Mouse (Mus musculus) megakaryocyte-erythroid progenitor cell, adult 5-6 weeks (primary cell): ENCODE measurements at regions not wholly inside any gene's neighbourhood (a gene's known extent, or its start where the extent isn't known, plus 50 kb on each side); places are given as distances from the start of the nearest gene placed in this dataset.
"Not testable (repeated sequence)": the region's sequence is repeated elsewhere in the genome, so short reads cannot be mapped to it uniquely, and the experiment has no call there.

Source experiments
- ATAC-seq: replicated peaks from 2 replicates; pipeline ENCODE4 v1.8.0; 2016; ENCODE audit warnings: mild to moderate bottlenecking, inconsistent platforms; ENCODE audit not compliant: severe bottlenecking, poor library complexity, low FRiP score, low TSS enrichment

- ATAC-seq, result no peak
Measured at GRCm38 (mm10) chr4:94370981-94371380, 185.4 kb upstream of the Gm10306 start.

- no peak for ATAC-seq
Measured at GRCm38 (mm10) chr4:94376256-94376655, 180.1 kb upstream of the Gm10306 start.

- no peak for ATAC-seq
Measured at GRCm38 (mm10) chr4:94385703-94386102, 170.6 kb upstream of the Gm10306 start.

GRCm38 (mm10) chr4:94388317-94388716, 168.0 kb upstream of the Gm10306 start:
- ATAC-seq, result no peak

- no peak for ATAC-seq
Measured at GRCm38 (mm10) chr4:94394462-94394861, 161.9 kb upstream of the Gm10306 start.

GRCm38 (mm10) chr4:94397284-94397683, 159.1 kb upstream of the Gm10306 start:
- no peak for ATAC-seq

- ATAC-seq, result no peak
Measured at GRCm38 (mm10) chr4:94406922-94407321, 149.4 kb upstream of the Gm10306 start.

- ATAC-seq, result no peak
Measured at GRCm38 (mm10) chr4:94407503-94407902, 148.8 kb upstream of the Gm10306 start.

GRCm38 (mm10) chr4:94412661-94413060, 143.7 kb upstream of the Gm10306 start:
- ATAC-seq, result no peak

GRCm38 (mm10) chr4:94425525-94425924, 130.8 kb upstream of the Gm10306 start:
- ATAC-seq, result not testable (repeated sequence)

GRCm38 (mm10) chr4:94427581-94427980, 128.8 kb upstream of the Gm10306 start:
- no peak for ATAC-seq

- no peak for ATAC-seq
Measured at GRCm38 (mm10) chr4:94432005-94432404, 124.3 kb upstream of the Gm10306 start.

GRCm38 (mm10) chr4:94437717-94438435, 118.5 kb upstream of the Gm10306 start:
- ATAC-seq, result 0 out of 2 replicates have a peak, but pooled peaks have one; percentile 47

GRCm38 (mm10) chr4:94439159-94439836, 117.0 kb upstream of the Gm10306 start:
- no peak for ATAC-seq

GRCm38 (mm10) chr4:94446604-94447003, 109.7 kb upstream of the Gm10306 start:
- no peak for ATAC-seq
